Mouse (Mus musculus) liver, adult 2 months (tissue): ENCODE results near the gene A630089N07Rik.

Experiments used
- CTCF ChIP-seq: fragments of 200-500 bp; IDR thresholded peaks from 2 replicates; pipeline ENCODE4 v1.5.1; 2011; ENCODE audit warnings: low read depth, low read length, control low read depth
- POLR2A ChIP-seq: fragments of 200-500 bp; IDR thresholded peaks from 2 replicates; pipeline ENCODE4 v1.6.1; 2011; ENCODE audit warnings: low read length, control low read depth; ENCODE audit not compliant: insufficient read depth; ENCODE audit errors: extremely low read depth

DNA sequence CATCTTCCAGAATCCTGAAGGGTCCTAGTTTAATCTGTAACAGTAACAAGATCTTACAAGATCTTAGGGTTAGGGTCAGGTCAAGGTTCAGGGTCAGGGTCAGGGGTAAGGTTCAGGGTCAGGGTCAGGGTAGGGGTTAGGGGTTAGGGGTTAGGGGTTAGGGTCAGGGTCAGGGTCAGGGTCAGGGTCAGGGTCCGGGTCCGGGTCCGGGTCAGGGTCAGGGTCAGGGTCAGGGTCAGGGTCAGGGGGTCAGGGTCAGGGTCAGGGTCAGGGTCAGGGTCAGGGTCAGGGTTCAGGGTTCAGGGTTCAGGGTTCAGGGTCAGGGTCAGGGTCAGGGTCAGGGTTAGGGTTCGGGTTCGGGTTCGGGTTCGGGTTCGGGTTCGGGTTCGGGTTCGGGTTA lies 24.9 kb upstream of the A630089N07Rik start:
- TF ChIP-seq CTCF (no peak), POLR2A (no peak)
